Mouse (Mus musculus) skeletal muscle tissue, adult 2 months (tissue): ENCODE measurements at regions not wholly inside any gene's neighbourhood (a gene's known extent, or its start where the extent isn't known, plus 50 kb on each side); places are given as distances from the start of the nearest gene placed in this dataset.

Experiments
- DNase-seq: peaks from one replicate; pipeline ENCODE4 v3.0.0-alpha.2; 2012; ENCODE audit warnings: low read depth, low spot score

GRCm38 (mm10) chr15:55962093-55962492 lies 1515.3 kb downstream of the Slc22a22 start:
- no peak for DNase-seq
